Mouse (Mus musculus) Muller cell, postnatal 12 days (primary cell): ENCODE results near the gene Cpa3.

Experiments used
- DNase-seq: peaks from one replicate; pipeline ENCODE4 v3.0.0-alpha.2; 2015; ENCODE audit errors: inconsistent ontology term

Gene Cpa3

DNA sequence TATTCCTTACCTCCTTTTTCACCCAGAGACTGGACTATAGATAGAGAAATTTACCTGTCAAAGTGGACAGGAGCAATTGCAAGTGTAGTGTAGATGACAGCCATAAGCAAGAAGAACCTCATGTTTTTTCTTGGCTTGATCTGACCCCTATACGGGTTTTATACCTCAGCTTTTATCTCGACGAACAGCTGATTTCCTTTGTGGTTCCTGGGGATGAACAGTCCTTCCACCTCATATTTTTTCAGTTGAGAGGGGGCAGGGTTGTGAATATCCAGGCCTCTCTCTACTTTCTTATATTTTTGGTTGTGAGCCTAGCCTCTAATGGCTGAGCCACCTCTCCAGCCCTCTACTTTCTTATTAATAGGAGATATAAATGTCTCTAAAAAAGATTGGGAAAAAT is at the start of gene Cpa3:
Gene Cpa3, minus strand, starts transcription at position 132 of the 400 bp plus-strand sequence.
- no peak for DNase-seq

DNA sequence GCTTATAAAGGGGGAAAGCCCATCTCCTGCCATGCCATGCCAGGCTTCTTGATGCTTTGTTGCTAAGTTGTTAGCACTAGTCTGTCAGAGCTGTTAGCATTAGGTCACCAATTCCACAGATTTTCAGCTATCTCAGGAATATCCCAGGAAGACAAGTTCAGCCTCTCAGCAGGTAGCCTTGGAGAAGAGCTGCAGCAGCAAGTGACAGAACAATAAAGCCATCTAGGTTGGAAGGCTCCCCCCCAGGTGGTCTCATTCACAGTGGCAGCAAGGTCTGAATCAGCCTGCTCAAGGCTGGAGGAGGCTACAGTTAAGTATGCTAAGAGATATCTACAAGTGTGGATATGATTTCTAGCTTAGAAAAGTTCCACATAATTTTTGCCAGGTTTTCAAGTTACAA is 49.4 kb upstream of the Cpa3 start:
- DNase-seq = no peak

DNA sequence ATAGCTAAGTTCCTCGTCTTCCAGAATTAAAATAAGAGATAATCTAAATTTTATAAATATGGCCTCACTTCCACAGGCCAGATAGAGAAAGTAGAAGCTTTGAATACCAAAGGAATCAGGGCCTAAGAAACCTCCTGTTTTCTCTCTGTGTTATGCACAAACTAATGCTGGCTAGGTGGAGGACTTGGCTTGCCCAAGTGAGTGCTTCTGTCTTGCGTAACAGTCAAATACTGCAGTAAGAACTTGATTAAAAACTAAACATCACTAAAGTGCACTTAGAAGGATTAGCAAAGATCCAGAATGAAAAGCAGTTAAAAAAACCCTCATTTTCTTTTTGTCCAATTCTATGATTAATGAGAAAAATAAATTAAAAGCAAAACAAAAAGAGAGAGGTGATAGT is 46.8 kb upstream of the Cpa3 start:
- no peak for DNase-seq

DNA sequence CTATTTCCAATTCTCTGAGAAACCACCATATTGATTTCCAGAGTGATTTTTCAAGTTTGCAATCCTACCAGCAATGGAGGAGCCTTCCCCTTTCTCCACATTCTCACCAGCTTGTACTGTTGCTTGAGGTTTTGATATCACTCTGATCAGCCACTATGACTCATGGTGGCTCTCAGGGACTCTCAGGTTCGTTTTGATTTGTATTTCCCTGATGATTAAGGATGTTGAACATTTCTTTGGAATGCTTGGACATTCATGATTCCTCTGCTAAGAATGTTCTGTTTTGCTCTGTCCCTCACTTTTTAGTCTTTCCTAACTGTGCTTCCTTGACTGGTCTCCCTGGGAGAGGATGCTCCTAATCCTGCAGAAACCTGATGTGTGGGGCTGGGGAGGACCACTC is 39.8 kb upstream of the Cpa3 start:
- DNase-seq = no peak

- DNase-seq = no peak
These were observed 33.7 kb upstream of the Cpa3 start, which contains the start of gene Cpb1 for GRCm38 (mm10) chr3:20275633-20276032. Cpb1 (minus strand) TSS chr3:20275733.

DNA sequence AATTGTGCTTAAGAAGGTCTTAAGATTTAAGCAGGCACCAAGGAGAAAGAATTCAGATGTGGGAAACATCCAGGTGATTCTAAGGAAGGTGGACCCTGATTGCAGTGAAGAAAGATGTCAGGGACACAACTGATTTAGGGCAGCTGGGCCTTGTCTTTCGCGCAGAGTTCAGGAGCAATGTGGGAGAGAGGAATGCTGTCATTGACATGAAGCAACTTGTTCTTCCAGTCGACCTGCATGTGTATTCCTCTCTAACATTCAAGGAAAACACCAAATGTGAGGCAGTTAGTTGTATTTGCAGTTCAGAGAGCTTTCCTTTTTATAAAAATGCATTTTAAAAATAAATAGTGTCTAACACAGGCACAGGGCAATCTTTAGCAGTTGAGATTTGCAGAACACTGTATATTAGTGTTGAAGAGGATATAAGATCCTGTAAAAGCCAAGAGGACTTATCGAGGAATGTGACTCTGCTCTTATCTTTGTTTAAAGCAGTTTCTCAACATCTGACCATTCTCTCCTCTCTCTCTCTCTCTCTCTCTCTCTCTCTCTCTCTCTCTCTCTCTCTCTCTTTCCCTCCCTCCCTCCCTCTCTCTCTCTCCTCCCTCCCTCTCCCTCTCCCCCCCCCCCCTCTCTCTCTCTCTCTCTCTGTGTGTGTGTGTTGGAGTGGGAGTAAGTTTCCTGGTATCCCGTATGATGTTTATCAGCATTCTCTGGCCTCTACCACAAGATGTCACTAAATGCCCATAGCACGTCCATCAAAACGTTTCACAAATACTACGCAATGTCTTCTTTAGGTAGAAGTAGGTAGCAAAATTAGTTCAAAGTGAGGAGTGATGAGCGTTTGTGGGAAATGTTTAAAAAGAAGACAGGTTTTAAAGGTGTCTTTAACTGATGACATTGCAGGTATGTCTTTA is 12.8 kb upstream of the Cpa3 start:
- peak; percentile 48 for DNase-seq

DNA sequence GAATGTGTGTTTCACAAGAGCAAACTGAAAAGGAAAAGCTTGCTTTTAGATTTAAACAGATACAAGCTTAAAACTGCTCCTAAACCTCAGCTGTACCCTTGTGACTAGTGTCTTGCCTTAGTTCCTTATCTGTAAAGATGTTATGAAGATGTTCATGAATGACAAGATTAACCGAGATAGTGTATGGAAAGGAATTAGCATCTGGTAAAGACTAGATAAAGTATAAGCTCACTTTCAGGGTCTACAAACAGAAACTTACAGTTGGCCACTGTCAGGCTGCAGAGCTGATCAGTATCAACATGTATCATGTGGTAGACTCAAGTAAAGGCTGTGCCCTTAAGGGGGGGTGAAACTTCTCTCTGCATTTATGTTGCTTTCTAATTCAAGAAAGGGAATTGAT is 1.9 kb upstream of the Cpa3 start:
- no peak for DNase-seq

- DNase-seq = no peak
These were observed 2.2 kb downstream of the Cpa3 start for GRCm38 (mm10) chr3:20239741-20240140.

- no peak for DNase-seq
These were observed 5.0 kb downstream of the Cpa3 start for GRCm38 (mm10) chr3:20236965-20237364.

- DNase-seq = no peak
These were observed 13.0 kb downstream of the Cpa3 start for GRCm38 (mm10) chr3:20229027-20229426.

GRCm38 (mm10) chr3:20225429-20225828 is 16.6 kb downstream of the Cpa3 start:
- DNase-seq = no peak

- no peak for DNase-seq
These were observed 18.9 kb downstream of the Cpa3 start for GRCm38 (mm10) chr3:20222926-20223698.

GRCm38 (mm10) chr3:20222136-20222535 is 19.8 kb downstream of the Cpa3 start:
- no peak for DNase-seq

GRCm38 (mm10) chr3:20198869-20199268 is 43.1 kb downstream of the Cpa3 start:
- DNase-seq = peak; percentile 22

- no peak for DNase-seq
These were observed 44.1 kb downstream of the Cpa3 start for GRCm38 (mm10) chr3:20197878-20198277.

- DNase-seq = peak; percentile 14
These were observed 52.9 kb downstream of the Cpa3 start for GRCm38 (mm10) chr3:20188976-20189675.

GRCm38 (mm10) chr3:20172394-20172793 is 69.6 kb downstream of the Cpa3 start:
- no peak for DNase-seq

GRCm38 (mm10) chr3:20167487-20167886 is 74.5 kb downstream of the Cpa3 start:
- no peak for DNase-seq
